Mouse (Mus musculus) intestine, postnatal 0 days (tissue): ENCODE results near the gene Mcemp1. TPM values are rescaled to one million over a fixed set of nuclear protein-coding genes. Genes with fewer than 3 reads are reported as not detected.

ENCODE experiments used
- ATAC-seq: fragments of 200-750 bp; cut with Nextera tagmentation; 2 replicates; pipeline ENCODE4 v1.8.0; 2017; ENCODE audit warnings: mild to moderate bottlenecking, moderate TSS enrichment, moderate library complexity
- H3K27ac ChIP-seq: fragments of 300-500 bp; sonication (generic); 2 replicates; pipeline ENCODE4 v1.5.1; 2014; ENCODE audit warnings: mild to moderate bottlenecking, low read depth, low read length, moderate library complexity
- H3K27me3 ChIP-seq: fragments of 300-500 bp; sonication (generic); replicated peaks from 2 replicates; pipeline ENCODE4 v1.6.1; 2014; ENCODE audit warnings: low read length, mixed read lengths; ENCODE audit not compliant: control insufficient read depth, insufficient read depth
- H3K36me3 ChIP-seq: fragments of 300-500 bp; sonication (generic); 2 replicates; pipeline ENCODE4 v1.6.1; 2014; ENCODE audit warnings: mild to moderate bottlenecking, moderate library complexity; ENCODE audit not compliant: control insufficient read depth, insufficient read depth
- H3K4me1 ChIP-seq: fragments of 300-500 bp; sonication (generic); replicated peaks from 2 replicates; pipeline ENCODE4 v1.6.1; 2014; ENCODE audit warnings: antibody characterized with exemption, low read length, mixed read lengths; ENCODE audit not compliant: control insufficient read depth, insufficient read depth
- H3K4me2 ChIP-seq: fragments of 300-500 bp; sonication (generic); replicated peaks from 2 replicates; pipeline ENCODE4 v1.6.1; 2014; ENCODE audit warnings: low read depth, mild to moderate bottlenecking, moderate library complexity
- H3K4me3 ChIP-seq: fragments of 300-500 bp; sonication (generic); 2 replicates; pipeline ENCODE4 v1.5.1; 2014; ENCODE audit warnings: low read depth, low read length
- H3K9ac ChIP-seq: fragments of 300-500 bp; sonication (generic); 2 replicates; pipeline ENCODE4 v1.6.1; 2014; ENCODE audit warnings: mild to moderate bottlenecking, low read depth, low read length
- H3K9me3 ChIP-seq: fragments of 300-500 bp; sonication (generic); 2 replicates; pipeline ENCODE4 v1.6.1; 2016; ENCODE audit warnings: mixed run types; ENCODE audit not compliant: control insufficient read depth
- CTCF ChIP-seq: sonication (generic); IDR thresholded peaks from 2 replicates; pipeline ENCODE4 v1.5.1; 2016; ENCODE audit warnings: low read depth, mild to moderate bottlenecking, control low read depth, antibody characterized with exemption, moderate library complexity
- WGBS: fragments of 180-500 bp; shearing (Covaris S2); extraction: QIAGEN DNeasy Blood & Tissue Kit; methylation state at CpG from one replicate; pipeline ENCODE4 v1.1.7; 2014; 5-methylcytosine and 5-hydroxymethylcytosine counted together
- polyA plus RNA-seq: library from polyadenylated mRNA; unstranded; fragments of >200 nt; fragmentation: Nextera tagmentation; extraction: Ambion mirVana; gene quantifications from 2 replicates; pipeline ENCODE4 v1.2.1, GENCODE M21; 2015

The Mcemp1 gene
- polyA plus RNA-seq, 1 experiment from 2014 or later: 0.22 TPM

DNA sequence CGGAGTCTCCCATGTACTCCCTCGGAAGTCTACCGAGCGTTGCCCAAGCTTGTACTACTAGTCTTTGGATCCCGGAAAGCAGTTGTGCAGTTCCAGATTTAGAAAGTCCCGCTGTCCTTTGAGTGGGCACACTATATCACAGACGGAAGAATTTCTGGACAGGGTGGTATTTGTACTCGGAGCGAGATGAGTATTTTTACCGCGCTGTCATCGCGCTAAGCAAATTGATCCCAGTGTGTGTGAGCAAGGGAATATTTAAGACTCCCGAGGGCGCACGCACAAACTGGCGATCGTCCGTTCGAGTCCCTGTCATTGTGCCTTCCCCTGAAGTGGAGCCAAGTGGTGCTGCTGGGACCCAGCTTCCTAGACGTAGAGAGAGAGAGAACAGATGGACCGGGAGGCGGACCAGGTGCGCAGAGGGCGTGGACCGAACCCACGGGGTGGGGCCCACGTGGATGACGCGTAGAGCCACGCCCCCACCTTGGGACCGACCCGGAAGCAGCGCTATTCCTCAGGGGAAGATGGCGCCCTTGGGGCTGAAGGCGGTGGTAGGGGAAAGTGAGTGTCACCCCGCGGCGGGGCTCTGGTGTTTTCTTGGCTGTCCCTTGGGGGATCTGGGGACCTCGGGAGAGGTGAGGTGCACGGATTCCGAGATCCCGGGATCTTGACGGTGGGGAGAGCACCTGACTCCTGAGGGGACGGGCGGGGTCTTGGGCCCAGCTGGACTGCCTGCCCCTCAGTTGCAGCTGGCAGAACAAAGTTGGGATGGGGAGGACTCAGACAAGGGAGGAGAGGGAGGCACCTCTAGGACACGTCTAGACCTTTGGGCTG, 34.7 kb upstream of the Mcemp1 start, which contains the start of gene Stxbp2:
Stxbp2 (plus strand) TSS at position 309 of the 831 bp plus-strand sequence.
- peak; percentile 92 for ATAC-seq
- WGBS: 4% methylated on average over 47 of the region's 47 CpGs
- no peaks in the 10 kb centered on the region for H3K27me3 ChIP-seq
- peak within 1 kb of the TSS; percentile 78 for H3K4me2 ChIP-seq
- H3K4me3 ChIP-seq: peak within 1 kb of the TSS; percentile 81
- TF ChIP-seq CTCF: 0 out of 2 replicates have a peak, but pooled peaks have one; percentile 9
- peak within 1 kb of the TSS; percentile 84 for H3K27ac ChIP-seq
- peaks cover 22% of the 10 kb centered on the region for H3K36me3 ChIP-seq
- H3K4me1 ChIP-seq: no peaks in the 10 kb centered on the region; the same call in 1 of the 2 replicates
- H3K9ac ChIP-seq: peak within 1 kb of the TSS; percentile 85
- H3K9me3 ChIP-seq: no peaks in the 10 kb centered on the region

DNA sequence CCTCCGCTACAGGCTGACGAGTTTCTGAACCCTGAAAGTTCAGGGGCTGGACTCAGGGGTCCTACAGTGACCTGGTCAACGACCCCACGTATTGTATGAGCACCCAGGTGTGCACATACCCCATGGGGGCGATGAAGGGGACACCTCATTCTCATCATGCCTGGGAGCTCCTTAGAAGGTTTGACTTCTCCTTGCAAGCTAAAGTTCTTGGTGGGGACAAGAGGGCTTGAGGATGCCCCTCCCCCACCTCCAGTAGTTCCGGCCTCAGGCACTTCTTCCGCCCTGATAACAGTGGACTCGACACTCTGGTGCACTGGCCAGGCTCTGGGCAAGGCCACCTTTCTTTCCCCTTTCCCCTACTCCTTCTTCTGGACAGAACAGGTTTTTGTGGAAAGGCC, 34.1 kb upstream of the Mcemp1 start:
- 8% methylated on average over 8 of the region's 8 CpGs for WGBS

DNA sequence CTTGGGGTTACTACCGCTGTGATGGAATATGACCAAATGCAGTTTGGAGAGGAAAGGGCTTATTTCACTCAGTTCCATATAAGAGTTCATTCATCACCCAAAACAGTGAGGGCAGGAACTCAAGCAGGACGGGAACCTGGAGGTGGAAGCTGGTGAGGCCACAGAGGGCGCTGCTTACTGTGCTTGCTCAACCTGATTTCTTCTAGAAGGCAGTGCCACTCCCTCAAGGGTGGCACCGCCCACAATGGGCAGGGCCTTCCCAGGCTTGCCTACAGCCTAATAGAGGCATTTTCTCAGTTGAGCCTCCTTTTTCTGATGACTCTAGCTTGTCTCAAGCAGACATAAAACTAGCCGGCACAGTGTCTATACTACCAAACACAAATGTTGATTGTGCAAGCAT, 19.8 kb upstream of the Mcemp1 start:
- peaks cover 20% of the 10 kb centered on the region; the same call in 1 of the 2 replicates for H3K36me3 ChIP-seq
- H3K27ac ChIP-seq: no peak overlapping the region
- H3K9me3 ChIP-seq: no peaks in the 10 kb centered on the region
- H3K4me3 ChIP-seq: no peak overlapping the region
- H3K9ac ChIP-seq: no peak overlapping the region
- no peaks in the 10 kb centered on the region; the same call in 1 of the 2 replicates for H3K4me1 ChIP-seq
- H3K4me2 ChIP-seq: no peak overlapping the region
- TF ChIP-seq CTCF: peak; percentile 70
- ATAC-seq: peak; percentile 82
- no peaks in the 10 kb centered on the region for H3K27me3 ChIP-seq
- WGBS: 11% methylated on average over 5 of the region's 5 CpGs

More for the DNA sequence above, 34.1 kb upstream of the Mcemp1 start:
- peak overlapping the region; percentile 85 for H3K9ac ChIP-seq
- peak overlapping the region; percentile 81 for H3K4me3 ChIP-seq
- no peaks in the 10 kb centered on the region for H3K9me3 ChIP-seq
- no peaks in the 10 kb centered on the region; the same call in 1 of the 2 replicates for H3K4me1 ChIP-seq
- peaks cover 28% of the 10 kb centered on the region for H3K36me3 ChIP-seq
- H3K4me2 ChIP-seq: peak overlapping the region; percentile 78
- H3K27ac ChIP-seq: peak overlapping the region; percentile 84
- no peak for TF ChIP-seq CTCF
- H3K27me3 ChIP-seq: no peaks in the 10 kb centered on the region
- peak; percentile 39 for ATAC-seq

DNA sequence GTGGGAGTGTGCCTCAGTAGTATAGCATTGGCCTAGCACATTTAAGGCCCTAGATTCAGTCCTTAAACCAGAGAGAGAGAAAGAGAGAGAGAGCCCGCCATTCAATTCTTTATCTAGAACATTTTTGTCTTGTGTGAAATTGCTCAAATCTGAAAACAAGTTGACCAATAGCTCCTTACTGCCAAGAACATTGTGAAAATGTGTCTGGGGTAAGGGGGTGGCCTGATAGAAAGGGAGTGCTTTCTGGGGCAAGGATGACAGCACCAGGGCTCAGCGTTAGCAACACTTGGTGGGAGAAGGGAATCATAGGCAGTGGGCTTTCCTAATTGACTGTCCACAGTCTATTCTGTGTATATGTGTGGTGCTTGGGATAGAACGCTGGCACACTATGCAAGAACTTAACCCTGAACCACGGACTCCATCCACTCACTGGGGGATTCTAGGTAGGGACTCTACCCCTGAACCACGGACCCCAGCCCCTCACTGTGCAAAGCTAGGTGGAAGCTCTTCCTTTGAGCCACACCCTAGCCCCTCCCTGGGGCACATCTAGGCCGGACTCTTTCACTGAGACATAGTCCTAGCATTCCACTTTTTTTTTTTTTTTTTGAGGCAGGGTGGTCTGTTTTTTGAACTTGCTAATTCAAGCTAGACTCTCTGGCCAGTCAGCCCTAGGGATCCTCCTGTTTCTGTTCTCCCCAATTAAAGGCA, 18.6 kb upstream of the Mcemp1 start:
- H3K4me2 ChIP-seq: no peak overlapping the region
- H3K36me3 ChIP-seq: 0 out of 2 replicates have a peak, but pooled peaks cover 8% of the 10 kb centered on the region
- H3K27ac ChIP-seq: no peak overlapping the region
- WGBS: 78% methylated on average over 6 of the region's 6 CpGs
- H3K4me3 ChIP-seq: no peak overlapping the region
- H3K9ac ChIP-seq: no peak overlapping the region
- no peaks in the 10 kb centered on the region; the same call in 1 of the 2 replicates for H3K4me1 ChIP-seq
- TF ChIP-seq CTCF: no peak
- H3K9me3 ChIP-seq: no peaks in the 10 kb centered on the region
- no peaks in the 10 kb centered on the region for H3K27me3 ChIP-seq
- ATAC-seq: no peak

DNA sequence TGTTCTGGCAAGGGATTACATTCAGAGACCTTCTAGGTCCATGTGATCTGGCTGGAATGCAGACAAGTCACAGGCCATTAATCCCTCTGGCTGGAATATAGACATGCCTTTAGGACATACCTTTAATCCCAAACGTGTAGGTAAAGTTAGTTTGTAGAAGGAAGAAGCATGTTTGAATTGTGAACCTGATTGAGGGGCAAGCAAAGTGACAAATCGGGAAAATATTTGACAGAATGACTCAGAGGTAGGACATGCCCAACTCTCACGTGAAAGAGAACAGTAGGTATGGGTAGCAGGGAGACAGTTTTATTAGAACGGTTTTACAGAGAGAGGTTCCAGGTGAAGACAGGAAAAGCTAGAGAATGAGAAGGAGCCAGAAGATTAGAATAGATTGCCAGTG, 18.0 kb upstream of the Mcemp1 start:
- H3K4me2 ChIP-seq: no peak overlapping the region
- no peak for TF ChIP-seq CTCF
- no peaks in the 10 kb centered on the region for H3K27me3 ChIP-seq
- H3K9me3 ChIP-seq: no peaks in the 10 kb centered on the region
- 64% methylated on average over 4 of the region's 4 CpGs for WGBS
- no peak overlapping the region for H3K27ac ChIP-seq
- H3K9ac ChIP-seq: no peak overlapping the region
- H3K4me3 ChIP-seq: no peak overlapping the region
- no peaks in the 10 kb centered on the region; the same call in 1 of the 2 replicates for H3K4me1 ChIP-seq
- 0 out of 2 replicates have a peak, but pooled peaks cover 3% of the 10 kb centered on the region for H3K36me3 ChIP-seq
- no peak for ATAC-seq

DNA sequence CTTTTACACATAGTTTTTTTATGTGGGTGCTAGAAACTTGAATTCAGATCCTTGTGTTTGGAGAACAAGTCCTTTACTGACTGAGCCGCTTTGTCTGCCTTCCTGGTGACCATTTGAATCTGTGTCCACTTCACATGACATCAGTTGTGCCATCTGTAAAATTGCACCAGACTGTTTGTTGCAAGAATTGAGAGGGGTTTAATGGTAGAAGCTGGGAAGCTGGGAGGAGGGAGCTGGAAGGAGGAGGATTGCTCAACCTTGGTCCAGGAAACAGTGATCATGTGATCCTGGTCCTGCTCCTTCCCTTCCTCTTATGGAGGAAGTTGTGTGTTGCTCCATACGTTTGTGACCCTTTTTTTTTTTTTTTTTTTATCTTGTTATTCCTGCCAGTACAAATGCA, 17.3 kb upstream of the Mcemp1 start:
- Histone ChIP-seq H3K9me3 (no peaks in the 10 kb centered on the region), H3K27me3 (no peaks in the 10 kb centered on the region), H3K36me3 (no peaks in the 10 kb centered on the region), H3K4me3 (no peak overlapping the region), H3K9ac (no peak overlapping the region), H3K4me1 (no peaks in the 10 kb centered on the region; the same call in 1 of the 2 replicates), H3K27ac (no peak overlapping the region), H3K4me2 (no peak overlapping the region)
- WGBS: 64% methylated on average over 2 of the region's 2 CpGs
- no peak for ATAC-seq
- no peak for TF ChIP-seq CTCF
